Mouse (Mus musculus) G1E (cell line): ENCODE data around the gene 1700021F05Rik.
"Not testable (repeated sequence)": the region's sequence is repeated elsewhere in the genome, so short reads cannot be mapped to it uniquely, and the experiment has no call there.

Source experiments
- CTCF ChIP-seq: IDR thresholded peaks from 2 replicates; pipeline ENCODE4 v1.5.1; 2012; ENCODE audit warnings: low read depth, low read length, inconsistent platforms, mixed read lengths
- POLR2AphosphoS5 ChIP-seq: IDR thresholded peaks from 2 replicates; pipeline ENCODE4 v1.6.1; 2012; ENCODE audit warnings: low read depth, low read length, inconsistent platforms; ENCODE audit not compliant: insufficient replicate concordance

DNA sequence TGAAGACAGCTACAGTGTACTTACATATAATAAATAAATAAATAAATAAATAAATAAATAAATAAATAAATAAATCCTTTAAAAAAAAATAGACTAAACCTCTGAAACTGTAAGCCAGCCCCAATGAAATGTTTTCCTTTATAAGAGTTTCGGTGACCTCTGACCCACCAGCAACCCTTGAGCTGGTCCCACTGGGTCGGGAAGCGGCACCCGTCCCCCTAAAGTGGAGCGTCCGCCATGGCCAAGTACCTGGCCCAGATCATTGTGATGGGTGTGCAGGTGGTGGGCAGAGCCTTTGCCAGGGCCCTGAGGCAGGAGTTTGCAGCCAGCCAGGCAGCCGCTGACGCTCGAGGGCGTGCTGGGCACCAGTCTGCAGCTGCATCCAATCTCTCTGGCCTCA is 16.9 kb downstream of the 1700021F05Rik start, which contains the start of gene Gm9803:
- TF ChIP-seq CTCF, POLR2AphosphoS5: not testable (repeated sequence)
